Mouse (Mus musculus) liver, adult 2 months (tissue): ENCODE measurements at regions not wholly inside any gene's neighbourhood (a gene's known extent, or its start where the extent isn't known, plus 50 kb on each side); places are given as distances from the start of the nearest gene placed in this dataset.

ENCODE experiments used
- DNase-seq: peaks from one replicate; pipeline ENCODE4 v3.0.0-alpha.2; 2011; ENCODE audit warnings: low read depth, low spot score; ENCODE audit errors: extremely low read depth
- H3K27ac ChIP-seq: fragments of 200-500 bp; replicated peaks from 2 replicates; pipeline ENCODE4 v1.5.1; 2012; ENCODE audit warnings: low read depth, mild to moderate bottlenecking, control low read depth, inconsistent platforms, low read length; ENCODE audit not compliant: insufficient read depth
- H3K27me3 ChIP-seq: fragments of 200-500 bp; 2 replicates; pipeline ENCODE4 v1.6.1; 2012; ENCODE audit warnings: mild to moderate bottlenecking, moderate library complexity, low read length, inconsistent platforms; ENCODE audit not compliant: control insufficient read depth, insufficient read depth
- H3K36me3 ChIP-seq: fragments of 200-500 bp; 2 replicates; pipeline ENCODE4 v1.6.1; 2012; ENCODE audit warnings: low read length, inconsistent platforms; ENCODE audit not compliant: control insufficient read depth, insufficient read depth
- H3K4me1 ChIP-seq: fragments of 200-500 bp; 2 replicates; pipeline ENCODE4 v1.6.1; 2011; ENCODE audit warnings: low read length; ENCODE audit not compliant: control insufficient read depth, insufficient read depth
- H3K4me3 ChIP-seq: fragments of 200-500 bp; 2 replicates; pipeline ENCODE4 v1.5.1; 2011; ENCODE audit warnings: low read depth, mild to moderate bottlenecking, control low read depth, low read length, moderate library complexity; ENCODE audit not compliant: insufficient read depth
- H3K79me2 ChIP-seq: fragments of 200-500 bp; 2 replicates; pipeline ENCODE4 v1.6.1; 2012; ENCODE audit warnings: inconsistent platforms, mild to moderate bottlenecking, low read length, moderate library complexity; ENCODE audit not compliant: control insufficient read depth, insufficient read depth
- H3K9ac ChIP-seq: fragments of 200-500 bp; 2 replicates; pipeline ENCODE4 v1.6.1; 2012; ENCODE audit warnings: low read depth, mild to moderate bottlenecking, control low read depth, inconsistent platforms, low read length
- CTCF ChIP-seq: fragments of 200-500 bp; IDR thresholded peaks from 2 replicates; pipeline ENCODE4 v1.5.1; 2011; ENCODE audit warnings: low read depth, low read length, control low read depth
- POLR2A ChIP-seq: fragments of 200-500 bp; IDR thresholded peaks from 2 replicates; pipeline ENCODE4 v1.6.1; 2011; ENCODE audit warnings: low read length, control low read depth; ENCODE audit not compliant: insufficient read depth; ENCODE audit errors: extremely low read depth
- WGBS: fragments of 180-500 bp; shearing (Covaris S2); methylation state at CpG from one replicate; pipeline ENCODE4 v1.1.7; 2018; 5-methylcytosine and 5-hydroxymethylcytosine counted together

DNA sequence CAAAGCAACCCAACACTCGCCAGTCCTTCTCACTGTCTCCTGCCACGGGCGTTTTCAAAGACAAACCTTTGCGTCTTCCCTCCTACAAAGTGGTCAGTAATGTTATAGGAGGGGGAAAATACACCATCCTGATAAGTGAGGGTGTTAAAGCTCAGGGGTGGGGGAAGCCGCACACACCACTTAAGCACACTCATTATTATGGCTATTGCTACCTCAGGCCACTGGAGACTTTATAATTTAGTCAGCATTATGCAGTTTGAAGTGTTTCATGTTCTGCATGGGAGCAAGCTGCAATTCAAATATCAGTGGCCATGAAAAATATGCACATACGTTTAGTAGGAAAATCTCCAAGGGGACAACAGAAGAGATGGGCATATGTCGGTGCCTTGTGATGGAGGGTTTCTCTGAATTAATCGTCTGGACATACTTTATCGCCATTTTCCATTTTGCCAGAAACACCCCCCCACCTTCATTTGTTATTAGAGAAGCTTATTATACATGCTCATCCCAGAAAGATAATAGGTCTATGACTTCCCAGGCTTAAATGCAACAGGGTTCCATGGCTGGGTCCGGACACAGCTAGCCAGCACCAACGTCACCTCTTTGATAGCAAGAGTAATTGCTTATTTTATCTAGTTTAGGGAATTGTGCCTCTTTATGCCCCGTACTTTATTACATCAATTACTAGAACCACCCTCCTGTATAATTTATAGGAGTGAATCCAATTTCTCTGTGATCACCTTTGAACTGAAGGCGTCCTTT lies 193.5 kb upstream of the Adamts16 start:
- H3K36me3 ChIP-seq = no peaks in the 10 kb centered on the region
- 82% methylated on average over 13 of the region's 13 CpGs for WGBS

DNA sequence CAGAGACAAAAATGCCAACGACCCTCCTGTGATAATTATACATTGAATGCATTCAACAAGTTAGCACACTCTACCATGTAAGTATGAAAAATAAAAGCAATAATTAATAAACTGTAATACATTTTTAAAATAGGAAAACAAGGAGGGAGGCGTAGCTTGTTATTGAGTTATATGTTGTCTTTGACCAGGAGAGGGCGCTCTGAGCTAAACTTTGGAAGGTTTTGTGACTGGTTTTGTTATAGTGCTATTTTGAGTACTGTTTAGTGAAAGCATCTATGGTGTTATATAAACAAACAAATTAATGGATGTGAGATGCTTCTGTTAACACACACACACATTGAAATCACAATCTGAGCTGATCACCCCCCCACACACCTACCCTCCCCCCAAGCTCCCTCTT lies 166.6 kb upstream of the Adamts16 start:
- DNase-seq = peak; percentile 37
- 21% methylated on average over 3 of the region's 3 CpGs for WGBS
- TF ChIP-seq CTCF (no peak), POLR2A (no peak)
- no peaks in the 10 kb centered on the region for H3K27me3 ChIP-seq
- no peak overlapping the region for H3K4me3 ChIP-seq
- H3K9ac ChIP-seq = no peak overlapping the region
- H3K27ac ChIP-seq = no peak overlapping the region
- H3K4me1 ChIP-seq = peaks cover 3% of the 10 kb centered on the region
- no peaks in the 10 kb centered on the region for H3K36me3 ChIP-seq
- no peaks in the 10 kb centered on the region for H3K79me2 ChIP-seq

More for the DNA sequence above, 193.5 kb upstream of the Adamts16 start:
- Histone ChIP-seq H3K9ac (no peak overlapping the region), H3K4me3 (no peak overlapping the region), H3K79me2 (no peaks in the 10 kb centered on the region), H3K4me1 (no peaks in the 10 kb centered on the region), H3K27ac (no peak overlapping the region), H3K27me3 (no peaks in the 10 kb centered on the region)
- no peak for TF ChIP-seq POLR2A
- no peak for TF ChIP-seq CTCF
- DNase-seq = no peak

DNA sequence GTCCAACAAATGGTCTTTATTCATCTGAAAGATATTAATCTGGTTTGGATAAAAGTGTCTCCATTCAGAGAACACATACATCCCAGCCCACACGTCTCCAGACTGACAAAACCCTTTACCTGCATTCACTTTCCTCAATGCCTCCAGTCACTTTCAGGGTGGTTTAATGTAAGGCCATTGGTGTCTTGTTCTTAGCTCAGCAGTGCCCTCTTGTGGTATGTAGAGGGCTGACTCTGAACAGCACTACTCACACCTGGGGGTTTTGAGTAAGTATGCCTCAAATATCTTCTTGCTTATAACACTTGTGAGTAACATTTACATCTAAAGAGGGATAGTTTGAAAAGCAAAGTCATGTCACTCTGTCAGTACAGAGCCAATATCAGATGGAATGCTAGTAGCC lies 164.5 kb upstream of the Adamts16 start:
- Histone ChIP-seq H3K27ac (no peak overlapping the region), H3K9ac (no peak overlapping the region), H3K4me3 (no peak overlapping the region), H3K4me1 (peaks cover 4% of the 10 kb centered on the region), H3K79me2 (no peaks in the 10 kb centered on the region), H3K36me3 (no peaks in the 10 kb centered on the region), H3K27me3 (no peaks in the 10 kb centered on the region)
- WGBS = 12% methylated on average over 1 of the region's 1 CpGs
- DNase-seq = peak; percentile 55
- TF ChIP-seq CTCF = peak; percentile 12; the same call in 1 of the 2 replicates
- TF ChIP-seq POLR2A = no peak

DNA sequence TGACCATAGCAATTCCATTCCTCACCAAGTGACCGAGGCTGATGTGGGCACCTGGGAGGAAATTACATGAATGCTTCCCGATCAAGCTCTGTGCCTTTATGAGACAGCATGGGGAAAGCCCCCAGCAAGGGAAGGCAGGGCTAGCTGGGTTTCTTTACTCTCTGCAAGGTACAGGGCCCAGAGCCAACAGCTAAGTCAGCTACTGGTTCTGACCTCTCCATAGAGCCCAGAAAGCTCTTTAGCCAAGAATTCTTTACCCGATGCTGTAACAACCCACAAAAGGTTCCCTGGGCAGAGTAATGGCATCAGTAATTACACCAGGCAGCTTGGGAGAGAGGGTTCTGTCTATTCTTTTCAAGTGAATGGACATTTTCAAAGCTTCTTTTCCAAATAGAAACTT lies 161.9 kb upstream of the Adamts16 start:
- 18% methylated on average over 3 of the region's 3 CpGs for WGBS
- H3K9ac ChIP-seq = no peak overlapping the region
- no peaks in the 10 kb centered on the region for H3K36me3 ChIP-seq

DNA sequence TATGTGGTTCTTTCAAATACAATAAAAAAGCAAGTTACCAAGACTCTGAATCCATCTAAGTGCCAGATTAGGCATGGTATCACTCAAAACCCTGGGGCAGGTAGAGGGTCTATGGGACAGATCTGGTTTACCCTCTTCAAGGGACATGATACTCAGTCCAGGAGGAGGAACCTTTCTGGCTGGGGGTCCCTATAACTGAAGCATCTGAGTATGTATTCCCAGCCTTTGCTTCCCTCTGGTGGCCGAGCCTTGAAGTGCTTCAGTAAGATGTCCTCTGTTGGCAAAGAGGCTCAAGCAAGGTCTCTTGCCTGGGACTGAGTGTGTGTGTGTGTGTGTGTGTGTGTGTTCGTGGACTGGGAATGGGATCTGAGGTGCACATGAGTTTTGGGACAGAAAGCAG lies 159.7 kb upstream of the Adamts16 start:
- 8% methylated on average over 2 of the region's 2 CpGs for WGBS
- Histone ChIP-seq H3K36me3 (no peaks in the 10 kb centered on the region), H3K4me1 (peaks cover 14% of the 10 kb centered on the region), H3K27me3 (no peaks in the 10 kb centered on the region), H3K4me3 (no peak overlapping the region), H3K9ac (no peak overlapping the region), H3K27ac (no peak overlapping the region), H3K79me2 (no peaks in the 10 kb centered on the region)
- peak; percentile 35 for DNase-seq
- TF ChIP-seq POLR2A (no peak), CTCF (peak; percentile 60)

More for the DNA sequence above, 161.9 kb upstream of the Adamts16 start:
- TF ChIP-seq POLR2A (no peak), CTCF (no peak)
- Histone ChIP-seq H3K27me3 (no peaks in the 10 kb centered on the region), H3K4me3 (no peak overlapping the region; the same call in 1 of the 2 replicates), H3K4me1 (peaks cover 14% of the 10 kb centered on the region), H3K79me2 (no peaks in the 10 kb centered on the region), H3K27ac (no peak overlapping the region; the same call in 1 of the 2 replicates)
- peak; percentile 81 for DNase-seq

DNA sequence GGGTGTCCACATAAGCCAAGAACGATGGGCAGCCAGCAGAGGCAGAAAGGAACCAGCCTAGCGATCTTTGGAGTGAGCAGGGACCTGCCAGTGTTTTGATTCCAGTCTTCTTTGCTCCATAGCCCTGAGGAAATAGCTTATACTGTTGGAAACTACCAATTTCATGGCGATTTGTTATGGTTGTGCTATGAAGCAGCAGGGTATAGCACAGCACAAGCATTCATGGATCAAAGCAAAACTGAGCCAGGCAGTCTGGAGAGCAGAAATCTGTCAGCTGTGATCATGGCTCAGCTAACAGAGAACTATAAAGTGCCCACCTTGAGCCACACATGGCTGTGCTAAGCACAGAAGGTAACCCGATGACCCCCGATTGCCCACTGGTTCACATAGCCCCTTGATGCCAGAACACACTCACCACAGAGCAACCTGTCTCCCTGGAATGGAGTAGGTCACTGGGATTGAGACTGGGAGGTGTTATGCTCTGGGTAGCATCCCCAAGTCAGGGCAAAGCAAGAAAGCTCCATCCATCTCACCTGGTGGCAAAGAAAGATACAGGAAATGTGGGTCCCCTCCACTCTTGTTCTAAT lies 158.9 kb upstream of the Adamts16 start:
- WGBS = 50% methylated on average over 5 of the region's 5 CpGs

More for the DNA sequence above, 158.9 kb upstream of the Adamts16 start:
- H3K27ac ChIP-seq = no peak overlapping the region
- H3K27me3 ChIP-seq = no peaks in the 10 kb centered on the region
- no peak for DNase-seq
- no peaks in the 10 kb centered on the region for H3K79me2 ChIP-seq
- no peak overlapping the region for H3K9ac ChIP-seq
- H3K36me3 ChIP-seq = no peaks in the 10 kb centered on the region
- H3K4me3 ChIP-seq = no peak overlapping the region
- H3K4me1 ChIP-seq = peaks cover 14% of the 10 kb centered on the region
- TF ChIP-seq POLR2A = no peak
- TF ChIP-seq CTCF = no peak
